Mouse (Mus musculus): Measurements from ENCODE around the gene Gm20388. TPM values are rescaled to one million over a fixed set of nuclear protein-coding genes. Genes with fewer than 3 reads are reported as not detected.
A peak's percentile ranks its signal among the peaks of the same experiment; 100 is the strongest.

Gm20388 gene
- polyA plus RNA-seq, 1 experiment from 2014 or later, result not detected

DNA sequence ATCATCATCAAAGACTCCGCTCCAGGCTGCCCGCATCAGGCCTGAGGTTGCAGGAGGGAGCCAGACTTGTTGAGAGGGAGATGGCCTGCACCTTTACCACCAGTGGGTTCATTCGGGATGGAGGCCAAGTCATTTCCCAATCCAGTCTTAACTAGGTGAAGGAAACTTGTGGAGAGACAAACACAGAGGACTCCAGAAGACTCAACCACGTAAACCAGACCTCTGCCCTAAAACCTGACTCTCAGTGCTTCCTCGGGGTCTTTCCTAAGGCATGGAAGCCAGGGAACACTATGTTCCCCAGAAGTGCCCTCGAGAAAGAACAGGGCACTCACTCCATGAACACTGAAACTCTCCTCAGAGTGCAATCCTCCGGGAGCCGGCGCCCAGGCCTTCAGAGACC, 1994.4 kb downstream of the Gm20388 start:
- Histone ChIP-seq H3K4me3 (replicated peaks) (peak overlapping the region; percentile 96), H3K27me3 (no peaks in the 10 kb centered on the region), H3K27ac (peak overlapping the region; percentile 50), H3K4me2 (peak overlapping the region; percentile 79), H3K4me1 (replicated peaks) (peaks cover 86% of the 10 kb centered on the region), H3K36me3 (peaks cover 52% of the 10 kb centered on the region), H3K9ac (peak overlapping the region; percentile 94), H3K9me3 (replicated peaks) (no peaks in the 10 kb centered on the region)
- ATAC-seq (ENCODE audit: low read depth), result no peak
- no peak for DNase-seq
- WGBS (ENCODE audit: insufficient replicate concordance), result 76% methylated on average over 9 of the region's 9 CpGs

GRCm38 (mm10) chr8:121905420-121905819, 1994.8 kb downstream of the Gm20388 start:
- DNase-seq (no peak), ATAC-seq (ENCODE audit: low read depth) (no peak)
- Histone ChIP-seq H3K27me3 (no peaks in the 10 kb centered on the region), H3K27ac (peak overlapping the region; percentile 82), H3K36me3 (peaks cover 48% of the 10 kb centered on the region), H3K4me3 (replicated peaks) (peak overlapping the region; percentile 96), H3K9me3 (replicated peaks) (no peaks in the 10 kb centered on the region), H3K4me1 (replicated peaks) (peaks cover 86% of the 10 kb centered on the region), H3K9ac (peak overlapping the region; percentile 94), H3K4me2 (peak overlapping the region; percentile 79)
- WGBS (ENCODE audit: insufficient replicate concordance), result 50% methylated on average over 1 of the region's 1 CpGs

DNA sequence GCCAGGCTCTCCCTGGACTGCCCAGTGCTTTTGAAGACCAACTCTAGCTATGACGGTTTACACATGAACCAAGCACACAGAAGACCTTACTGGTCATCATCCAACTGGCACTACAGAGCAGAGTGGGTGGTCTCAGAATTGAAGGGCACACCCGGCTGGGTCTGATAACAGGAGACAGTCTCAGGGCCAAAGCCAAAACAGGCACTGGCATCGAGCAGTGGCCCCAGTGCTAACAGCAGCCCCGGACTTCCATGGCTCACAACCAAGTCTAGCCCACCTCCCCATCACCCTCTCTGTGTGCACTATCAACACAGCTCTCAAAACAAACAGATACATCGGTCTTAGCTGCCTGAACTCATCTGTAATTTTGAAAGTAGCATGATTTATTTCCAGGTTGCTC, 1995.2 kb downstream of the Gm20388 start:
- DNase-seq, result no peak

GRCm38 (mm10) chr8:121906542-121907512, 1996.2 kb downstream of the Gm20388 start:
- H3K27ac ChIP-seq, result peak overlapping the region; percentile 82
- H3K9me3 ChIP-seq (replicated peaks), result no peaks in the 10 kb centered on the region
- H3K27me3 ChIP-seq, result no peaks in the 10 kb centered on the region
- H3K36me3 ChIP-seq, result peaks cover 34% of the 10 kb centered on the region
- H3K4me3 ChIP-seq (replicated peaks), result peak overlapping the region; percentile 96
- WGBS (ENCODE audit: insufficient replicate concordance), result under 1% methylated on average over 72 of the region's 72 CpGs
- DNase-seq (peak; percentile 27), ATAC-seq (ENCODE audit: low read depth) (peak; percentile 45)
- peak overlapping the region; percentile 79 for H3K4me2 ChIP-seq
- H3K9ac ChIP-seq, result peak overlapping the region; percentile 94
- peaks cover 85% of the 10 kb centered on the region for H3K4me1 ChIP-seq (replicated peaks)

More for the DNA sequence above, 1995.2 kb downstream of the Gm20388 start:
- no peaks in the 10 kb centered on the region for H3K9me3 ChIP-seq (replicated peaks)
- ATAC-seq (ENCODE audit: low read depth), result no peak
- WGBS (ENCODE audit: insufficient replicate concordance), result 11% methylated on average over 5 of the region's 5 CpGs
- H3K4me1 ChIP-seq (replicated peaks), result peaks cover 85% of the 10 kb centered on the region
- H3K4me3 ChIP-seq (replicated peaks), result peak overlapping the region; percentile 96
- no peaks in the 10 kb centered on the region for H3K27me3 ChIP-seq
- H3K27ac ChIP-seq, result peak overlapping the region; percentile 82
- peaks cover 44% of the 10 kb centered on the region for H3K36me3 ChIP-seq
- H3K4me2 ChIP-seq, result peak overlapping the region; percentile 79
- H3K9ac ChIP-seq, result peak overlapping the region; percentile 94

DNA sequence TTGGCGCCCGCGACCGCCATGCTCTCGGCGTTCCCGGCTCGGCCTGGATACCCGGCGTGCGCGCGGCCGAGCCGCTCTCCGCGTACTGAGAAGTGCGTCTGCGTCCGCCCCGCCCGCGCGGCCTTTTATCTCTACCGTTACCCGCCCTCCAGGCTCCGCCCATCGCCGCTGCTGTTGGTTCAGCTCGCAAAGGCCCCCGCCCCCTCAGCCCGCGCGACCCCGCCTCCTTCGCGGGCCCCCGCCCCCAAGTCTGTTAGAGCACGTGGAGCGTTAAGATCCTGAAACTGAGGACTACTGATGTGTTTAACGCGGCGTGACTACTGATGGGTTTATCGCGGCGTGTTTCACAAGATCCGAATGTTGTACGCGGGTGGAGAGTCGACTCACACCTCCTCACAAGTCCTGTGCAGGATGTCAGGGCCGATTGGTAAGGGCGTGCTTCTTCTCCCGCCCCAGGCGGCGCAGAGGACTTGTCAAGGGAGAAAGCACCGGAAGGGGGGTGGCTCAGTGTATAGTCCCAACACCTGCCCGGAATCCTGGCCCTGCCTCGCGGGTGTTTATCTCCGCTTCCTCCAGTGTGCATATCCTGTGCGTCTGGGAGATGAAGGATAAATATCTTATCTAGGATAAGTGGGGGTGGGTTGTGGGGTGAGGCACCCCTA, 1997.1 kb downstream of the Gm20388 start, which contains the start of gene Slc7a5:
Gene Slc7a5 (minus strand): TSS at position 108 of the 662 bp plus-strand sequence.
- H3K9me3 ChIP-seq (replicated peaks), result no peaks in the 10 kb centered on the region
- H3K4me1 ChIP-seq (replicated peaks), result peaks cover 84% of the 10 kb centered on the region
- peak within 1 kb of the TSS; percentile 79 for H3K4me2 ChIP-seq
- H3K27me3 ChIP-seq, result no peaks in the 10 kb centered on the region
- peak within 1 kb of the TSS; percentile 96 for H3K4me3 ChIP-seq (replicated peaks)
- under 1% methylated on average over 60 of the region's 61 CpGs for WGBS (ENCODE audit: insufficient replicate concordance)
- H3K9ac ChIP-seq, result peak within 1 kb of the TSS; percentile 94
- ATAC-seq (ENCODE audit: low read depth), result peak; percentile 87
- H3K27ac ChIP-seq, result peak within 1 kb of the TSS; percentile 82
- peaks cover 25% of the 10 kb centered on the region for H3K36me3 ChIP-seq
- DNase-seq, result peak; percentile 93

DNA sequence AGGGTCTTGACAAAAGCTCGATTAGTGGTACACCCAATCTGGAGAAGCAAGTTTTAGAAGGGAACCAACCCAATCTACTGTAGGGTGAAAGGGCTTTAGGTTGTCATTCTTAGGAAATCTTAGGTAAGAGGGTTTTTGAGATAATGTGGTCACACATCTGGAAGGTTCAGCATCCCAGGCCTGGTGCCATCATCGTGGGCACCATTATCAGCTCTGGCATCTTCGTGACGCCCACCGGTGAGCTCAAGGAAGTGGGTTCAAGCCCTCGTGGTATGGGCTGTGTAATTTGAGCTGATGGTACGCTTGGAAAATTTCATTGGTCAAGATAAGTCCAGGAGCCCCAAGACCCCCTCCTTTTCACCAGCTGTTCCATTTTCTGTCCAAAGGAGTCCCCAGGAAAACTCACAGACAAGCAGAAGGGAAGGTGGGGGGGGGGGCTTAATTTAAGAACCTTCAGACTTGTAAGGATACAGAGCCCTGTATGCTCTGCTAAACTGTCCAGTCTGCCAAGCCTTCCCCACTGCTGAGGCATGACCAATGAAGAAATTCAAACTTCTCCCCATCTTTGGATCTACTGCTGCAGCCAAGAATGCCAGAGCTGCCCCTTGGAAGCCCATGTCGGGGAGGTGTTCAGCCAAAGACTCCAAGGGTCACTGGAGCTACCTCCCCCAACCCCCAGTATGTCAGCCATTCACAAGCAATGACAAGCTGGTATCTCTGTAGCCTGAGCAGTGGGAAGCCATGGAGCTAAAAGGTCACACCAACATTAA, 1997.9 kb downstream of the Gm20388 start:
- H3K9ac ChIP-seq, result peak overlapping the region; percentile 66
- ATAC-seq (ENCODE audit: low read depth) (no peak), DNase-seq (no peak)
- H3K9me3 ChIP-seq (replicated peaks), result no peaks in the 10 kb centered on the region
- peaks cover 17% of the 10 kb centered on the region for H3K36me3 ChIP-seq
- peak overlapping the region; percentile 79 for H3K4me2 ChIP-seq
- no peaks in the 10 kb centered on the region for H3K27me3 ChIP-seq
- H3K4me1 ChIP-seq (replicated peaks), result peaks cover 84% of the 10 kb centered on the region
- H3K4me3 ChIP-seq (replicated peaks), result peak overlapping the region; percentile 96
- WGBS (ENCODE audit: insufficient replicate concordance), result 22% methylated on average over 8 of the region's 8 CpGs
- peak overlapping the region; percentile 61 for H3K27ac ChIP-seq

- Histone ChIP-seq H3K27ac (0 out of 2 replicates have a peak overlapping the region, but pooled peaks have one; percentile 18), H3K4me1 (replicated peaks) (peaks cover 82% of the 10 kb centered on the region), H3K9me3 (replicated peaks) (no peaks in the 10 kb centered on the region), H3K27me3 (no peaks in the 10 kb centered on the region), H3K36me3 (peaks cover 11% of the 10 kb centered on the region), H3K4me2 (peak overlapping the region; percentile 19; the same call in 1 of the 2 replicates), H3K9ac (no peak overlapping the region; the same call in 1 of the 2 replicates), H3K4me3 (replicated peaks) (no peak overlapping the region)
- DNase-seq (no peak), ATAC-seq (ENCODE audit: low read depth) (no peak)
- WGBS (ENCODE audit: insufficient replicate concordance), result 39% methylated on average over 8 of the region's 8 CpGs
These were observed 1998.5 kb downstream of the Gm20388 start for GRCm38 (mm10) chr8:121909148-121909541.

DNA sequence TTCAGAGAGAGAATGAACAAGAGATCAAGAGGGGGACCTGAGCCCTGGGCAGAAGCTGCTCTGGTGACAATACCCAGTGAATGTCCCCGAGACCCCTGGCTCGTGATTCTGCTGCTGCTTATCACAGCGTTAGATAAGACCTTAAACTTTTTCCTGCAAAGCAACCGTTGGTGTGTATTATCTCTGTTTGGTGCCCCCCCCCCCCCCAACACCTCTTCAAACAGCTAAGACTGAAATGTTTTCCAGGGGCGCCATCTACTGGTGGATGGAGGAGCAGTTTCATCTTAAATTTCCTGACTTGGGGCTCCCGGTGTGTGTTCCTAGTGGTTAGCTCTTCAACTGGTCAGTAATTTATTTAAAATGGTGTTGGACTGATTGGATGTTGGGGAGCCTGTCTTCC, 1999.0 kb downstream of the Gm20388 start:
- Histone ChIP-seq H3K27me3 (no peaks in the 10 kb centered on the region), H3K4me1 (replicated peaks) (peaks cover 77% of the 10 kb centered on the region), H3K36me3 (peaks cover 6% of the 10 kb centered on the region), H3K4me3 (replicated peaks) (no peak overlapping the region), H3K9me3 (replicated peaks) (no peaks in the 10 kb centered on the region), H3K27ac (no peak overlapping the region), H3K9ac (no peak overlapping the region), H3K4me2 (peak overlapping the region; percentile 19; the same call in 1 of the 2 replicates)
- WGBS (ENCODE audit: insufficient replicate concordance), result 1% methylated on average over 6 of the region's 6 CpGs
- DNase-seq, result peak; percentile 61
- no peak for ATAC-seq (ENCODE audit: low read depth)

DNA sequence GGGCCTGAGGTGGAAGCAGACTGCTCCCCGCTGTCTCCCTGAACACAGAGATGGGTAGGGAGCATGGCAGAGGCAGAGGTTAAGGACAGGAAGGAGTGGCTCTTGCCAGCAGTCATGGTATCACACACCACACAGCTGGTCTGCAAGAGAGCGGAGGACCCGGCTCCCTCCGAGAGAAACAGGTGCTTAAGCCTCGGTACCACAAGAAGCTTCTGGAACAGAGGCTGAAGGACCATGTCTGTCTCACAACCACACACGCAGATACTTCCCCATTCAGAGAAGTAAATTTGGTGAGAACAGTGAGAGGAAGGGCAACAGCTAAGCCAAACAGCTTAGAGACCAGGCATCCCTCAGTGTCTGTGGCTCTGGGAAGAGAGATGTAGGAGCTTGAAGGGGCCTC, 2000.8 kb downstream of the Gm20388 start:
- Histone ChIP-seq H3K27ac (peak overlapping the region; percentile 34; the same call in 1 of the 2 replicates), H3K4me2 (no peak overlapping the region), H3K4me3 (replicated peaks) (no peak overlapping the region), H3K27me3 (no peaks in the 10 kb centered on the region), H3K9me3 (replicated peaks) (no peaks in the 10 kb centered on the region), H3K36me3 (no peaks in the 10 kb centered on the region), H3K4me1 (replicated peaks) (peaks cover 60% of the 10 kb centered on the region), H3K9ac (no peak overlapping the region)
- 58% methylated on average over 6 of the region's 6 CpGs for WGBS (ENCODE audit: insufficient replicate concordance)
- ATAC-seq (ENCODE audit: low read depth), result no peak
- no peak for DNase-seq

DNA sequence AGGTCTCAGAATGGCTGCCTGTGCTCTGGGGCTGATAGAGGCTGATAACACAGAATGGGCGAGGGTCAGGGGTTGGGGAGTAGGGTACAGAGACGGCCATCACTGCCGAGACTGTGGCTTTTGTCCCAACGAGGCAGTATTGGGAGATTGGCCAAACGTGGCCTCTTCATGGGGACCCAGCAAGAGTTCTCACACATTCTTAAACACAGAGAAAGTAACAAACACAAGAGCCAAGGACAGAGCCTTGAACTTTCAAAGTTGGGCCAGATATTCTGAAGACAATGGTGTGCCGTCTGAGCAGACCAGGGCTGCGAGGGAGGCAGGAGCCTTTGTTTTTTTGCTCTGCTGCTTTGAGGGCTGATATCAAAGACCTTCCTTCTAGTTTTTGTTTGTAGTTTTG, 2001.3 kb downstream of the Gm20388 start:
- DNase-seq (no peak), ATAC-seq (ENCODE audit: low read depth) (no peak)
- Histone ChIP-seq H3K4me1 (replicated peaks) (peaks cover 60% of the 10 kb centered on the region), H3K27me3 (no peaks in the 10 kb centered on the region), H3K4me3 (replicated peaks) (no peak overlapping the region), H3K4me2 (no peak overlapping the region), H3K9me3 (replicated peaks) (no peaks in the 10 kb centered on the region), H3K9ac (no peak overlapping the region), H3K36me3 (no peaks in the 10 kb centered on the region), H3K27ac (no peak overlapping the region)
- 56% methylated on average over 7 of the region's 7 CpGs for WGBS (ENCODE audit: insufficient replicate concordance)

Measured in liver, embryonic 13.5 days (tissue).